Mouse (Mus musculus) spleen, adult 2 months (tissue): ENCODE results near the gene Cacna1c.

Source experiments
- CTCF ChIP-seq: fragments of 200-500 bp; IDR thresholded peaks from 2 replicates; pipeline ENCODE4 v1.5.1; 2011; ENCODE audit warnings: mild to moderate bottlenecking, inconsistent platforms; ENCODE audit not compliant: insufficient read depth, insufficient read length, insufficient replicate concordance; ENCODE audit errors: extremely low read depth
- POLR2A ChIP-seq: fragments of 200-500 bp; IDR thresholded peaks from 2 replicates; pipeline ENCODE4 v1.6.1; 2011; ENCODE audit warnings: low read depth, low read length, inconsistent platforms

DNA sequence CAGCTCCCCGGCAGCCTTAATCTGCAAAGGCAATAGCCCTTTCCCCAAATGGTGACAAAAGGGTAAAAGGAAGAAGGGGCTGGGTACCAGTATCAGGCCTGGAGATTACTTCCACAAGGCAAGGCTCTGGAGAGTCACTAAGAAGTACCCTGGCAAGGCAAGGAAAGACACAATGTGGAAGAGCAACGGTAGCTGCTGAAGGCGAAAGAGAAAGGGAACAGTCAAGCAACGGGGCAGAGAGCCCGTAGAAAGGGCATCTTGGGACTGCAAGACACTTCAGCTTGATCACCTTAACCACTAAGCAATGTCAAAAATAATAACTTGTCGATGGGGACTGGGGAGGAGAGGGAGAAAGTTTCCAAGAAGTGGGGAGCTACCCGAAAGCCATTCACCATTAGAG, 89.5 kb downstream of the Cacna1c start:
- no peak for TF ChIP-seq CTCF
- no peak for TF ChIP-seq POLR2A
